11 mouse cellular contexts compared by ENCODE assay signal in genomic region chr6:8412845-8413598, GRCm38 (mm10).
DNase-seq lines count a peak whose midpoint lies in the region; ATAC-seq and TF ChIP-seq lines count a peak whose summit lies in the region.
"Had no signal": no experiment of that assay in that cellular context is flagged by ENCODE, and none has a peak within 500 bp of the region (broad histone marks: within the 10 kb centered on the region; RNA-seq: fewer than 3 reads in every experiment).

No protein-coding gene starts in this region.

- H3K36me3 ChIP-seq in lung, postnatal 0 days (ENCODE audit: insufficient read depth, low read length): no peaks in the 10 kb centered on the region
- no peaks in the 10 kb centered on the region for H3K36me3 ChIP-seq in hindbrain, embryonic 14.5 days (replicated peaks; ENCODE audit: control insufficient read depth, insufficient read depth)

- no peak for TF ChIP-seq EP300 in lung, postnatal 0 days (IDR thresholded peaks at IDR 0.05)

- no peak overlapping the region for H3K27ac ChIP-seq in lung, postnatal 0 days (ENCODE audit: low read length)
- no peak overlapping the region for H3K27ac ChIP-seq in hindbrain, embryonic 14.5 days

- no peak overlapping the region for H3K9ac ChIP-seq in lung, postnatal 0 days (replicated peaks; ENCODE audit: low read depth)
- H3K9ac ChIP-seq in hindbrain, embryonic 14.5 days: no peak overlapping the region

- H3K27me3 ChIP-seq in lung, postnatal 0 days (replicated peaks; ENCODE audit: insufficient read depth, low read length): no peaks in the 10 kb centered on the region
- H3K27me3 ChIP-seq in hindbrain, embryonic 14.5 days (ENCODE audit: control insufficient read depth, insufficient read depth, low read length): no peaks in the 10 kb centered on the region

- no peak overlapping the region for H3K4me3 ChIP-seq in lung, postnatal 0 days (ENCODE audit: low read depth, low read length)
- H3K4me3 ChIP-seq in hindbrain, embryonic 14.5 days (replicated peaks; ENCODE audit: low read length): no peak overlapping the region
- H3K4me3 ChIP-seq: myocyte had no signal

- 61% methylated on average over 10 of the region's 10 CpGs for WGBS in lung, postnatal 0 days
- WGBS in hindbrain, embryonic 14.5 days: 62% methylated on average over 10 of the region's 10 CpGs

- TF ChIP-seq CTCF in lung, postnatal 0 days (IDR thresholded peaks at IDR 0.05): no peak

- peak; percentile 38; the same call in 1 of the 2 replicates for ATAC-seq in lung, postnatal 0 days
- no peak for ATAC-seq in hindbrain, embryonic 14.5 days (ENCODE audit: low FRiP score)

- no peaks in the 10 kb centered on the region for H3K9me3 ChIP-seq in lung, postnatal 0 days (ENCODE audit: low read length)
- H3K9me3 ChIP-seq in hindbrain, embryonic 14.5 days (ENCODE audit: control insufficient read depth, low read length): no peaks in the 10 kb centered on the region

- no peak overlapping the region for H3K4me2 ChIP-seq in lung, postnatal 0 days (replicated peaks; ENCODE audit: low read depth, low read length)
- H3K4me2 ChIP-seq in hindbrain, embryonic 14.5 days (replicated peaks): no peak overlapping the region
- H3K4me2 ChIP-seq: liver, embryonic 11.5 days had no signal

- peak; percentile 18 to 57 for DNase-seq in frontal cortex, postnatal 36 days (ENCODE audit: low spot score in 2 of 2)
- DNase-seq in frontal cortex, postnatal 10 days (ENCODE audit: low spot score in 2 of 2): no peak
- peak; percentile 44 for DNase-seq in lung, postnatal 0 days (ENCODE audit: low spot score)
- no peak for DNase-seq in lung, postnatal 25 days (ENCODE audit: low spot score)
- DNase-seq in hindbrain, embryonic 14.5 days (ENCODE audit: low spot score): peak; percentile 42
- peak; percentile 10 for DNase-seq in skeletal muscle tissue, adult 2 months (ENCODE audit: low read depth, low spot score)
- DNase-seq in spleen, postnatal 10 days (ENCODE audit: low spot score in 2 of 2): no peak
- DNase-seq in urinary bladder, postnatal 10 days (ENCODE audit: low spot score): no peak
- DNase-seq: kidney, adult 18-20 months had no signal

- H3K4me1 ChIP-seq in lung, postnatal 0 days (ENCODE audit: insufficient read depth, low read depth, low read length): no peaks in the 10 kb centered on the region
- no peaks in the 10 kb centered on the region; the same call in 1 of the 2 replicates for H3K4me1 ChIP-seq in hindbrain, embryonic 14.5 days (replicated peaks; ENCODE audit: control insufficient read depth, insufficient read depth, low read length)

Comparison
In these comparisons a context has a peak if more than half of its experiments do, and no peak if none do; other contexts are left out.
1. DNase-seq: peak in frontal cortex, postnatal 36 days (2 of 2), lung, postnatal 0 days (single experiment), hindbrain, embryonic 14.5 days (single experiment) and skeletal muscle tissue, adult 2 months (single experiment); none in frontal cortex, postnatal 10 days (0 of 2), lung, postnatal 25 days (single experiment), spleen, postnatal 10 days (0 of 2) and urinary bladder, postnatal 10 days (single experiment).